Mouse (Mus musculus): ENCODE results near the gene Mctp2. TPM values are rescaled to one million over a fixed set of nuclear protein-coding genes. Genes with fewer than 3 reads are reported as not detected.
"Not testable (repeated sequence)": the region's sequence is repeated elsewhere in the genome, so short reads cannot be mapped to it uniquely, and the experiment has no call there.

Mctp2 gene
- polyA plus RNA-seq, 1 experiment: not detected

DNA sequence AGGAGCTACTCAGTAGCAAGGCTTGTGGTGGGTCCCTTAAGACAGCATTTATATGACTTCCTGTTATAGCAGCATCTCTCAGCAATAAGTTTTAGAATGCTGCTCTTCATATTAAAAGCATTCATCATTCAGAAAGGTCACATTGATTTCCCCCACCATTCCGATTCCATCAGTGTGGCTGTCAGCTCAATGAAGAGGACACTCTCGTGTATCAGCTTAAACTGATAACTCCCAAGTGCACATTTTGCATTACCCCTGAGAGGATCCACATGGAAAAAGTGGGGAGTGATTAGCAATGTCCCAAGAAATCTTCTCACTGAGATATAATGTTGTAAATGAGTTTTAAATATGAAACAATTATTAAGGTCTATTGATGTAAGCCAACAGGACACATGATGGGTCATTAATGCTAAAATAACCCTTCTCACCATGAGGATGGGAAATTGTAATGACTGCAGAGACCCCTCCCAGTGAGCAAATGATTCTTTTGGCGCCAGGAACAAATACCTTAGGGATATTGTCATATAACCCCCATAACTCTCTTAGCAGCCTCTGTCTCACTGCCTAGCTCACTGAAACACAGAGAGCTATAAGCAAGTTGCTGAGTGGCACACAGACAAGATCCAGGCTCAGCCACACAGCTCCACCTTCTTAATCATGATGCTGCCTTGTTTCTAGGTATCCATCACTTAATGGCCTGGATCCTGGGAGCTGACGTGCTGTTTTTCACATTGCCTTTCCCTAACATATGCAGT, 12.4 kb downstream of the Mctp2 start:
- 85% methylated on average over 4 of the region's 4 CpGs for WGBS
- H3K4me1 ChIP-seq (ENCODE audit: control insufficient read depth, insufficient read depth, low read length): no peaks in the 10 kb centered on the region
- no peak for TF ChIP-seq POLR2A (IDR thresholded peaks at IDR 0.05; ENCODE audit: insufficient read depth, low read depth, low read length)
- no peak for TF ChIP-seq CTCF (IDR thresholded peaks at IDR 0.05; ENCODE audit: insufficient read depth, low read depth, low read length)
- no peak overlapping the region for H3K27ac ChIP-seq (ENCODE audit: insufficient read depth, low read depth, low read length)
- H3K4me3 ChIP-seq (ENCODE audit: insufficient read depth, low read depth, low read length): no peak overlapping the region

GRCm38 (mm10) chr7:72292232-72292913, 14.0 kb downstream of the Mctp2 start:
- no peak for TF ChIP-seq POLR2A (IDR thresholded peaks at IDR 0.05; ENCODE audit: insufficient read depth, low read depth, low read length)
- no peak for TF ChIP-seq CTCF (IDR thresholded peaks at IDR 0.05; ENCODE audit: insufficient read depth, low read depth, low read length)
- H3K27ac ChIP-seq (ENCODE audit: insufficient read depth, low read depth, low read length): no peak overlapping the region
- no peak overlapping the region for H3K4me3 ChIP-seq (ENCODE audit: insufficient read depth, low read depth, low read length)
- 93% methylated on average over 8 of the region's 8 CpGs for WGBS
- no peaks in the 10 kb centered on the region for H3K4me1 ChIP-seq (ENCODE audit: control insufficient read depth, insufficient read depth, low read length)

- WGBS: 84% methylated on average over 3 of the region's 3 CpGs
- no peak overlapping the region for H3K4me3 ChIP-seq (ENCODE audit: insufficient read depth, low read depth, low read length)
- H3K27ac ChIP-seq (ENCODE audit: insufficient read depth, low read depth, low read length): no peak overlapping the region
- no peaks in the 10 kb centered on the region for H3K4me1 ChIP-seq (ENCODE audit: control insufficient read depth, insufficient read depth, low read length)
- TF ChIP-seq CTCF (IDR thresholded peaks at IDR 0.05; ENCODE audit: insufficient read depth, low read depth, low read length): no peak
Measured at GRCm38 (mm10) chr7:72280721-72281120, 25.7 kb downstream of the Mctp2 start.

DNA sequence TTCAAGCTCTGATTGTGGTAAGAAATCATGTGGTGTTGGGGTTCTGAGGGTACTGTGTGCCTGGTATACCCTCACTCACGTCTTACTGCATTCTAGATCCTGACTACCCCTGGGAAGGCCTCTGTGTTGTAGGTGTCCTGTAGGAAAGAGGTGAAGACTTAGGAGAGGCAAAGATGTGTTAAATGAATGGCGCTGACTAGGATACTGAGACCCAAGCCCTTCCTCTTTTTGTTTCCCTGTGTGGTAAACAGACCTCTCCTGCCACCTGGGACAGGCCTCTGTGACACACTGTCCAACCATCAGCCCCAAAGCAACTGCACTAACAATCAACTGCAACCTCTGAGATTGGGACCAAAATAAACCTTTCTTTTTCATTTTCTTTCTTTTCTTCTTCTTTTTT, 28.0 kb downstream of the Mctp2 start:
- TF ChIP-seq CTCF (IDR thresholded peaks at IDR 0.05; ENCODE audit: insufficient read depth, low read depth, low read length) (no peak), POLR2A (IDR thresholded peaks at IDR 0.05; ENCODE audit: insufficient read depth, low read depth, low read length) (no peak)
- WGBS: 94% methylated on average over 2 of the region's 2 CpGs
- no peak overlapping the region for H3K4me3 ChIP-seq (ENCODE audit: insufficient read depth, low read depth, low read length)
- no peak overlapping the region for H3K27ac ChIP-seq (ENCODE audit: insufficient read depth, low read depth, low read length)
- no peaks in the 10 kb centered on the region for H3K4me1 ChIP-seq (ENCODE audit: control insufficient read depth, insufficient read depth, low read length)

DNA sequence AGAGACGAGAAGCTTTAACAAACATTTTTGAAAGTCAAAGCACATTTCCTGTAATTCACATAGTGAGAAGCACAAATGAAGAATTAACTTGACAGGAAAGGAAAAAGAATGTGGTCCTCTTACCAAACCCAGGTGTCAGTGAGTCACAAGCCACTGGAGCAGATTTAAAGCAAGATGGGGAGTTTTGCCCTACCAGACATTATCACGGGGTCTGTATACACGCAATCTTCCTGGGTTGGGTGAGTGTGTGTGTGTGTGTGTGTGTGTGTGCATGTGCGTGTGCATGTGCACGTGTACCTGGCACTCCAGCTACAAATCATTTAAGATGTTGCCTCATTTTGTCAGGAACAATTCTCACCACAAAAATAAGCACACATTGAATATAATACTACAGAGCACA, 30.9 kb downstream of the Mctp2 start:
- Histone ChIP-seq H3K4me1 (ENCODE audit: control insufficient read depth, insufficient read depth, low read length) (no peaks in the 10 kb centered on the region), H3K4me3 (ENCODE audit: insufficient read depth, low read depth, low read length) (no peak overlapping the region), H3K27ac (ENCODE audit: insufficient read depth, low read depth, low read length) (no peak overlapping the region)
- 91% methylated on average over 5 of the region's 5 CpGs for WGBS
- no peak for TF ChIP-seq CTCF (IDR thresholded peaks at IDR 0.05; ENCODE audit: insufficient read depth, low read depth, low read length)
- TF ChIP-seq POLR2A (IDR thresholded peaks at IDR 0.05; ENCODE audit: insufficient read depth, low read depth, low read length): no peak

- Histone ChIP-seq H3K4me3 (ENCODE audit: insufficient read depth, low read depth, low read length) (no peak overlapping the region), H3K27ac (ENCODE audit: insufficient read depth, low read depth, low read length) (no peak overlapping the region), H3K4me1 (ENCODE audit: control insufficient read depth, insufficient read depth, low read length) (no peaks in the 10 kb centered on the region)
- TF ChIP-seq POLR2A (IDR thresholded peaks at IDR 0.05; ENCODE audit: insufficient read depth, low read depth, low read length) (no peak), CTCF (IDR thresholded peaks at IDR 0.05; ENCODE audit: insufficient read depth, low read depth, low read length) (no peak)
- WGBS: 86% methylated on average over 6 of the region's 6 CpGs
Measured at GRCm38 (mm10) chr7:72271546-72271945, 34.9 kb downstream of the Mctp2 start.

DNA sequence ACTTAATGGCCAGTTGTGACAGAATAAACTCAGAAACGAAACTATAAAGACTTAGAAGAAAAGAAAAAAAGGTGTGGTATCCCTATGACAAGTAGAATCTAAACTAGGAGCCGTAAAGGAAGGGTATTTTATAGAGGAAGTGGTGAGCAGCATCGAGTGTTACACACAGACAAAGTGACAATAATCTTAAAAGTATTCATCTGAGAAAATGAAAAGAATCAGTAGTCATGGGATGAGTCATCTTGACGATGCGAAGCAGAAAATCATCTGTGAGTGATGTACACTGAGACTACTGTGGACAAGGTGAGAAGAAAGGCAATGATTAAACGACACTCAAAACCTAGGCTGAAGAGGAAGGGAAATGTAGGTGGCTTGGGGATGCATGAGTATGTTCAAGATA, 36.4 kb downstream of the Mctp2 start:
- 81% methylated on average over 6 of the region's 6 CpGs for WGBS
- TF ChIP-seq CTCF (IDR thresholded peaks at IDR 0.05; ENCODE audit: insufficient read depth, low read depth, low read length) (no peak), POLR2A (IDR thresholded peaks at IDR 0.05; ENCODE audit: insufficient read depth, low read depth, low read length) (no peak)
- Histone ChIP-seq H3K4me3 (ENCODE audit: insufficient read depth, low read depth, low read length) (no peak overlapping the region), H3K4me1 (ENCODE audit: control insufficient read depth, insufficient read depth, low read length) (no peaks in the 10 kb centered on the region), H3K27ac (ENCODE audit: insufficient read depth, low read depth, low read length) (no peak overlapping the region)

DNA sequence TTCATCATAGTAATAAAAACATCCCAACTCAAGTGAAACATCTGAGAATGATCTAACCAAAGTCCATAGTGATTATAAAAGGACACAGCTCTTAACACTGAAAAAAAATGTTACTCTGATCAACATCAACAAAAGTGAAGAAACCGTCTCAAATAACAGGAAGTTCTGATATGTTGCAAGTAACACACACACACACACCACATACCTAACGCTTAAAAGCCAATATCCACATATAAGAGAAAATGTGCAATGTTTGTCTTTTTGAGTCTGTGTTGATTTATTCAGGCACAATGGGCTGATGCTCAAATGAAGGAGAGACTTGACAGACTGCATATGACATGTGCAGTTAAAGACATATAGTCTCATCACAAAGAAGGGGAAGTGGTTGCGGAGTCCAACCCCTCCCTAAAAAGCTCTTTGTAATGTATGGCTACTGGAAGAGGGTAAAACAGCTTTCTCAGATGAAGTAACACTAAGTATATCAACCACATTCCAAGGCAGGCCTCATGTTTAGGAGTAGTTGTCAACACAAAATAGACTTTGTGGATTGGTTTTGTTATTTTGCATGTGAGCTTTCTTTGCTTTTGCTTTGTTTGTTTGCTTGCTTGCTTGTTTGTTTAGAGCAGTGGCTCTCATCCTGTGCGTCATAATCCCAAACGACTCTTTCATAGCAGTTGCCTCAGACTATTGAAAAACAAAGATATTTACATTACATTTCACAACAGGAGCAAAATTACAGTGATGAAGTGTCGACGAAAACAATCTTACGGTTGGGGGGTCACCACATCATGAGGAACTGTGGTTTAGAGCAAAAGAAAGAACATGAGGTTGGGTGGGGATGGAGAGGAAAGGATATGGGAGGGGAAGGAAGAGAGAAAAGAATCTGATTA, 45.4 kb downstream of the Mctp2 start:
- TF ChIP-seq POLR2A (IDR thresholded peaks at IDR 0.05; ENCODE audit: insufficient read depth, low read depth, low read length) (no peak), CTCF (IDR thresholded peaks at IDR 0.05; ENCODE audit: insufficient read depth, low read depth, low read length) (no peak)
- Histone ChIP-seq H3K4me1 (ENCODE audit: control insufficient read depth, insufficient read depth, low read length) (no peaks in the 10 kb centered on the region), H3K4me3 (ENCODE audit: insufficient read depth, low read depth, low read length) (no peak overlapping the region), H3K27ac (ENCODE audit: insufficient read depth, low read depth, low read length) (no peak overlapping the region)
- WGBS: 93% methylated on average over 8 of the region's 8 CpGs

DNA sequence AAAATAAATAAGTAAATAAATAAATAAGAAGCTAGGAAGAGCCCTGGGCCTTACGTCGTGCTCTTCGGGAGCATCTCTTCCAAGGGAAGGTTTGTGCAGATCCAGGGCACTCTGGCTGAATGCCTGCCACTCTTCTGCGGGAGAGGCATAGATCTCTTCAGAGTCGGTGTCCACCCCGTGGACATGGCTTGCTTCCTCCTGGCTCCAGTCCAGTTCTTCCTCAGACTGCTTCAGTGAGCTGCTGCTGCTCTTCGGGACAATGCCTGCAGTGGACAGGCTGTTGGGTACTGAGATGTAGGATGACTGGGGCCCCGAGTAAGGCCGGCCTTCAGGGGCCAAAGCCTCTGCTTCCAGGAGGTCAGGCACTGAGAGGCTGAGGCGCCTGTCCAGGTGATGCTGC, 47.4 kb downstream of the Mctp2 start:
- 79% methylated on average over 10 of the region's 10 CpGs for WGBS
- Histone ChIP-seq H3K4me1 (ENCODE audit: control insufficient read depth, insufficient read depth, low read length) (no peaks in the 10 kb centered on the region), H3K4me3 (ENCODE audit: insufficient read depth, low read depth, low read length) (no peak overlapping the region), H3K27ac (ENCODE audit: insufficient read depth, low read depth, low read length) (no peak overlapping the region)
- no peak for TF ChIP-seq POLR2A (IDR thresholded peaks at IDR 0.05; ENCODE audit: insufficient read depth, low read depth, low read length)
- no peak for TF ChIP-seq CTCF (IDR thresholded peaks at IDR 0.05; ENCODE audit: insufficient read depth, low read depth, low read length)

GRCm38 (mm10) chr7:72250326-72250725, 56.1 kb downstream of the Mctp2 start:
- 91% methylated on average over 9 of the region's 9 CpGs for WGBS
- not testable (repeated sequence) for H3K4me3 ChIP-seq (ENCODE audit: insufficient read depth, low read depth, low read length); H3K4me1 ChIP-seq (ENCODE audit: control insufficient read depth, insufficient read depth, low read length); H3K27ac ChIP-seq (ENCODE audit: insufficient read depth, low read depth, low read length)

All from olfactory bulb, adult 2 months (tissue).